Mouse (Mus musculus) embryonic facial prominence, embryonic 10.5 days (tissue): ENCODE data around the gene Man2b2. TPM values are rescaled to one million over a fixed set of nuclear protein-coding genes. Genes with fewer than 3 reads are reported as not detected.

Experiments used
- DNase-seq: peaks from one replicate; pipeline ENCODE4 v3.0.0-alpha.2; 2017; ENCODE audit warnings: low spot score
- H3K27ac ChIP-seq: fragments of 300-500 bp; sonication (generic); replicated peaks from 2 replicates; pipeline ENCODE4 v1.5.1; 2016; ENCODE audit warnings: mild to moderate bottlenecking
- H3K27me3 ChIP-seq: fragments of 300-500 bp; sonication (generic); replicated peaks from 2 replicates; pipeline ENCODE4 v1.6.1; 2016; ENCODE audit warnings: low read depth, mild to moderate bottlenecking; ENCODE audit not compliant: poor library complexity, severe bottlenecking
- H3K36me3 ChIP-seq: fragments of 300-500 bp; sonication (generic); replicated peaks from 2 replicates; pipeline ENCODE4 v1.6.1; 2016; ENCODE audit warnings: mild to moderate bottlenecking, moderate library complexity
- H3K4me1 ChIP-seq: fragments of 300-500 bp; sonication (generic); 2 replicates; pipeline ENCODE4 v1.6.1; 2016
- H3K4me3 ChIP-seq: fragments of 300-500 bp; sonication (generic); 2 replicates; pipeline ENCODE4 v1.5.1; 2016; ENCODE audit warnings: mild to moderate bottlenecking, moderate library complexity
- H3K9me3 ChIP-seq: fragments of 300-500 bp; sonication (generic); 2 replicates; pipeline ENCODE4 v1.6.1; 2016; ENCODE audit warnings: mild to moderate bottlenecking
- WGBS: fragments of 180-500 bp; shearing (Covaris S2); methylation state at CpG from one replicate; pipeline ENCODE4 v1.1.7; 2016; 5-methylcytosine and 5-hydroxymethylcytosine counted together
- polyA plus RNA-seq: library from polyadenylated mRNA; unstranded; fragments of >200 nt; fragmentation: Nextera tagmentation; extraction: Ambion mirVana; gene quantifications from 2 replicates; pipeline ENCODE4 v1.2.1, GENCODE M21; 2016

The Man2b2 gene
- polyA plus RNA-seq, 1 experiment from 2014 or later = 9.6 TPM

GRCm38 (mm10) chr5:36861084-36861483 lies 30.6 kb upstream of the Man2b2 start:
- Histone ChIP-seq H3K9me3 (no peaks in the 10 kb centered on the region), H3K27ac (no peak overlapping the region), H3K4me1 (no peaks in the 10 kb centered on the region), H3K4me3 (no peak overlapping the region), H3K36me3 (no peaks in the 10 kb centered on the region), H3K27me3 (peaks cover 40% of the 10 kb centered on the region)
- no peak for DNase-seq
- WGBS = 86% methylated on average over 2 of the region's 2 CpGs

GRCm38 (mm10) chr5:36857546-36857945 lies 27.1 kb upstream of the Man2b2 start:
- 85% methylated on average over 5 of the region's 5 CpGs for WGBS
- no peak overlapping the region for H3K27ac ChIP-seq
- H3K9me3 ChIP-seq = no peaks in the 10 kb centered on the region
- H3K27me3 ChIP-seq = peaks cover 4% of the 10 kb centered on the region; the same call in 1 of the 2 replicates
- H3K4me3 ChIP-seq = no peak overlapping the region
- no peaks in the 10 kb centered on the region for H3K36me3 ChIP-seq
- no peak for DNase-seq
- no peaks in the 10 kb centered on the region for H3K4me1 ChIP-seq

GRCm38 (mm10) chr5:36856529-36856928 lies 26.1 kb upstream of the Man2b2 start:
- Histone ChIP-seq H3K4me1 (no peaks in the 10 kb centered on the region), H3K36me3 (no peaks in the 10 kb centered on the region), H3K27ac (no peak overlapping the region), H3K9me3 (no peaks in the 10 kb centered on the region), H3K4me3 (no peak overlapping the region), H3K27me3 (no peaks in the 10 kb centered on the region)
- WGBS = 92% methylated on average over 7 of the region's 7 CpGs
- DNase-seq = no peak

- Histone ChIP-seq H3K4me1 (peaks cover 4% of the 10 kb centered on the region; the same call in 1 of the 2 replicates), H3K4me3 (no peak overlapping the region), H3K36me3 (no peaks in the 10 kb centered on the region), H3K27ac (no peak overlapping the region), H3K27me3 (no peaks in the 10 kb centered on the region), H3K9me3 (no peaks in the 10 kb centered on the region)
- 79% methylated on average over 3 of the region's 3 CpGs for WGBS
- DNase-seq = no peak
Measured at GRCm38 (mm10) chr5:36855180-36855579, 24.7 kb upstream of the Man2b2 start.

- H3K27me3 ChIP-seq = no peaks in the 10 kb centered on the region
- no peak overlapping the region for H3K4me3 ChIP-seq
- no peaks in the 10 kb centered on the region for H3K36me3 ChIP-seq
- DNase-seq = no peak
- no peak overlapping the region for H3K27ac ChIP-seq
- no peaks in the 10 kb centered on the region for H3K9me3 ChIP-seq
- 78% methylated on average over 4 of the region's 4 CpGs for WGBS
- peaks cover 9% of the 10 kb centered on the region; the same call in 1 of the 2 replicates for H3K4me1 ChIP-seq
Measured at GRCm38 (mm10) chr5:36851572-36851971, 21.1 kb upstream of the Man2b2 start.

GRCm38 (mm10) chr5:36844490-36844889 lies 14.0 kb upstream of the Man2b2 start:
- WGBS = 89% methylated on average over 10 of the region's 10 CpGs

GRCm38 (mm10) chr5:36841701-36842100 lies 11.2 kb upstream of the Man2b2 start:
- H3K4me1 ChIP-seq = no peaks in the 10 kb centered on the region
- no peaks in the 10 kb centered on the region for H3K36me3 ChIP-seq
- H3K4me3 ChIP-seq = no peak overlapping the region
- H3K27me3 ChIP-seq = no peaks in the 10 kb centered on the region
- H3K9me3 ChIP-seq = no peaks in the 10 kb centered on the region
- H3K27ac ChIP-seq = no peak overlapping the region
- no peak for DNase-seq
- 73% methylated on average over 1 of the region's 1 CpGs for WGBS

More at GRCm38 (mm10) chr5:36844490-36844889, 14.0 kb upstream of the Man2b2 start:
- Histone ChIP-seq H3K27ac (no peak overlapping the region), H3K36me3 (no peaks in the 10 kb centered on the region), H3K9me3 (no peaks in the 10 kb centered on the region), H3K27me3 (no peaks in the 10 kb centered on the region), H3K4me3 (no peak overlapping the region), H3K4me1 (no peaks in the 10 kb centered on the region)
- no peak for DNase-seq

GRCm38 (mm10) chr5:36840092-36840491 lies 9.6 kb upstream of the Man2b2 start:
- H3K27me3 ChIP-seq = no peaks in the 10 kb centered on the region
- H3K36me3 ChIP-seq = no peaks in the 10 kb centered on the region
- H3K27ac ChIP-seq = no peak overlapping the region
- H3K9me3 ChIP-seq = no peaks in the 10 kb centered on the region
- no peaks in the 10 kb centered on the region for H3K4me1 ChIP-seq
- DNase-seq = no peak
- WGBS = 81% methylated on average over 7 of the region's 7 CpGs
- no peak overlapping the region for H3K4me3 ChIP-seq

- H3K4me3 ChIP-seq = no peak overlapping the region
- 73% methylated on average over 8 of the region's 8 CpGs for WGBS
Measured at GRCm38 (mm10) chr5:36839602-36840001, 9.1 kb upstream of the Man2b2 start.

GRCm38 (mm10) chr5:36839032-36839431 lies 8.6 kb upstream of the Man2b2 start:
- no peaks in the 10 kb centered on the region for H3K4me1 ChIP-seq
- WGBS = 93% methylated on average over 2 of the region's 2 CpGs
- DNase-seq = no peak
- H3K36me3 ChIP-seq = no peaks in the 10 kb centered on the region
- H3K27ac ChIP-seq = no peak overlapping the region
- H3K9me3 ChIP-seq = no peaks in the 10 kb centered on the region
- H3K4me3 ChIP-seq = no peak overlapping the region
- H3K27me3 ChIP-seq = no peaks in the 10 kb centered on the region

More at GRCm38 (mm10) chr5:36839602-36840001, 9.1 kb upstream of the Man2b2 start:
- Histone ChIP-seq H3K27me3 (no peaks in the 10 kb centered on the region), H3K9me3 (no peaks in the 10 kb centered on the region), H3K27ac (no peak overlapping the region), H3K36me3 (no peaks in the 10 kb centered on the region), H3K4me1 (no peaks in the 10 kb centered on the region)
- no peak for DNase-seq

- peak; percentile 81 for DNase-seq
- 2% methylated on average over 6 of the region's 6 CpGs for WGBS
- Histone ChIP-seq H3K9me3 (no peaks in the 10 kb centered on the region), H3K4me1 (peaks cover 4% of the 10 kb centered on the region), H3K27ac (no peak overlapping the region), H3K4me3 (no peak overlapping the region), H3K36me3 (no peaks in the 10 kb centered on the region), H3K27me3 (no peaks in the 10 kb centered on the region)
Measured at GRCm38 (mm10) chr5:36835933-36836332, 5.5 kb upstream of the Man2b2 start.

- peaks cover 21% of the 10 kb centered on the region for H3K4me1 ChIP-seq
- no peaks in the 10 kb centered on the region for H3K9me3 ChIP-seq
- peaks cover 16% of the 10 kb centered on the region for H3K36me3 ChIP-seq
- 65% methylated on average over 7 of the region's 7 CpGs for WGBS
- H3K27me3 ChIP-seq = no peaks in the 10 kb centered on the region
- no peak for DNase-seq
- H3K4me3 ChIP-seq = 0 out of 2 replicates have a peak overlapping the region, but pooled peaks have one; percentile 79
- no peak overlapping the region for H3K27ac ChIP-seq
Measured at GRCm38 (mm10) chr5:36831272-36831671, 819 bp upstream of the Man2b2 start.

GRCm38 (mm10) chr5:36829098-36829497 lies 1.4 kb downstream of the Man2b2 start:
- no peaks in the 10 kb centered on the region for H3K27me3 ChIP-seq
- H3K36me3 ChIP-seq = peaks cover 22% of the 10 kb centered on the region
- 82% methylated on average over 4 of the region's 4 CpGs for WGBS
- no peak overlapping the region for H3K4me3 ChIP-seq
- DNase-seq = no peak
- H3K27ac ChIP-seq = no peak overlapping the region
- no peaks in the 10 kb centered on the region for H3K9me3 ChIP-seq
- H3K4me1 ChIP-seq = peaks cover 21% of the 10 kb centered on the region
